Mouse (Mus musculus) lung, postnatal 25 days (tissue): ENCODE measurements around the gene Fmo9.

Source experiments
- DNase-seq: peaks from one replicate; pipeline ENCODE4 v3.0.0; 2022; ENCODE audit warnings: low spot score

The Fmo9 gene

DNA sequence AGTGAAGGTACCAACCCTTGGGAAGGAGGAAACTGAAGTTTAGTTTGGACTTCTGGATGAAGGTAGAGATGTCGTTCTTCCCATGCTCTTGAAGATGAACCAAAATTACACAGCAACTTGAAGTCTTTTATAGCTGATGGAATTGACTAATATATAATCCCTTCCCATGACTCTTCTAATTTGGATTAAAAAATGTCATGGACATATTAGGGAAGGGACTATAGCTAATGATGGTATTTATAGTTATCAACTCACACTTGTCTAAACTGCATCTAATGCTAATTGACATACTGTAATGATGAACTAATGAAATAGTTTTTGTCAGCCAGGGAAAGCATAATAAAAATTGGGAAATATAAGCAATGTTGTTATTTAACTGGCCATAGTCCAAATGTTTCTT lies at the start of gene Fmo9:
TSS of gene Fmo9 (minus strand) at position 101 of the 400 bp plus-strand sequence.
- DNase-seq: no peak

DNA sequence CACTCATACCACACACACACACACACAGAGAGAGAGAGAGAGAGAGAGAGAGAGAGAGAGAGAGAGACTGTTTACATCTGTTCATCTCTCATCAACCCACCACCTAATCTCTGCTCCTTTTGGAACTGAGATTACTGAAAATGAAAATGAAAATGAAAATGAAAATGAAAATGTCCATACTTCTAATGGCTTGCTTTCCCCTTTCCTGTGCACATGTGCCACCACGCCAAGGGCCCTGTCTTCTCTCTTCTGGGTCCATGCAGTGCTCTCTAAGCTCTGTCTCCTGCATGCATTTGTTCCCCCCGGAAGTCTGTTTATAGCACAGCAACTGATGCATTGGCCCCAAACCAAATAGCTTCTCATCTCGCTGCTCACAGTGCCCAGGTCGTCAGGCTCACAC lies 49.2 kb upstream of the Fmo9 start:
- DNase-seq: no peak

DNA sequence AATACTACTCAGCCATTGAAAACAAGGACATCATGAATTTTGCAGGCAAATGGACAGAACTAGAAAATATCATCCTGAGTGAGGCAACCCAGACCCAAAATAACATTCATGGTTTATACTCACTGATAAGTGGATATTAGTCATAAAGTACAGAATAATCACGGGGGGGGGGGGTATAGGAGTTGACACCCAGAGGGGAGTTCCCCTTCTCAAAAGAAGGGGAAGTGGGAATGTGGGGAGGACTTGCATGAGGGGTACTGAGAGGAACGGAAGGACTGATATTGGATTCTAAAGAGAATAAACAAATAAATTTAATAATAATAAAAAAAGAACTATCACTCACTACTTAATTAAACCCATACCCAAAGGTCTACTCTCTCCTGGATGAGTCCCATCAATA lies 48.6 kb upstream of the Fmo9 start:
- DNase-seq: no peak

DNA sequence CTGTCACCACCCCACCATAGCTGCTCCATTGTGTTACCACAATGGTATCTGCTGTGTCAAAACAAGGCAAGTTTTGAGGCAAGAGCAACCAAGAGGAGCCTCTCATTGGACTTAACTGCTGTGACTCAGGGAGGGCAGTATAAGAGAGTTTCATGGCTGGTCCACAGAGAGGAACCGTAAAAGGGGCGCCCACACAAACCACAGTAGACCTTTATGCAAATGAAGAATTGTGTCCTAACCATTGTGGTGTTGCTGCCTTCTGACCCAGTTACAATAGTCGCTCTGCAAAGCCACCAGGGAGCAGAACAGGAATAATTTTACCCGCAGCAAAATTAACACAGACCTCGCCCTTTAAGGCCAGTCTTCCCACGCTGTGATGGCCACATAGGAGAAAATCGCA lies 29.2 kb upstream of the Fmo9 start:
- DNase-seq: peak; percentile 4

DNA sequence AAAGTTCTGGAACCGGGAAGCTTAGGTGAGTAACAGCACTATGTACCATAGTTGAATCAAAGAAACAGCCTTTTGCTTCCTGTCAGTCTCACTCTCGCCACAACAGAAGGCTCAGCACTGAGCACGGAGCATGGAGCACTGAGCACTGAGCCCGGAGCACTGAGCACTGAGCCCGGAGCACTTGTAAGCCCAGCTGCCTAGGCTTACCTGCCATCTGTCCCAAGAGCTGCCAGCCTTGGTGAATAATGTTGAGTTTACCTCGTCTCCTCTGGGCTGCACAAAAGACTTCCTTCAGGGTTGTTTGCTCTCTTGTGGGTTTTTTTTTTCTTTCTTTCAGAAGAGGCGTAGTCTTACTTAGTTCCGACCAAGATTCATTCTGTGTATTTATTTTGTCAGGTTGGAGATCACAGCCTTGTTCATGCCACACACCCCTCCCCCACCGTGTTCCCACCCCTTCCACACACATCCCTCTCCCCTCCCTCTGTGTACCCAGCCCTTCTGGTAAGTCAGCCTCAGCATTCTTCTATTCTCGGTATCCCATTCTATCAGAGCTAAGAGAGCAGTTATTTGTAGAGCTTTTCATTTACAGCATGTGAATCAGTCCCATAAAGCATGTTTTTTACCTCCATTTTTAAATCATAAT lies 20.7 kb upstream of the Fmo9 start:
- no peak for DNase-seq

DNA sequence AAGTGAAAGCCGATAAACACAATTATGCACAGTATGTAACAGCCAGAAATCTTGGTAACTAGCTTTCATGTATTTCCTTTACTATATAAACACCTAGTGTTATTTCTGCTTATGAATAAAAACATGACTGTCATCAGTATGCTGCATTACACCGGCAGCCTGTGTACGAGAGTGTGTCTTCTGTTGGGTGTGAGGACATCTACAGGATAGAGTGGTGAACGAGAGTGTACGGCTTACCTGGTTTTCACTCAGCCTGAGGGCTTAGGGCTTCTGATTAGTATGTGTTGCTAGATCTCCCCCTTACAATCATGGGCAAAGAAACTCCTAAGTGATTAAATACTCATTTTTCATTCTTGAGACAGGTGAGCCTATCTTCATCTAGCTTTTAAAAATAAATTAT lies 12.4 kb downstream of the Fmo9 start:
- no peak for DNase-seq

DNA sequence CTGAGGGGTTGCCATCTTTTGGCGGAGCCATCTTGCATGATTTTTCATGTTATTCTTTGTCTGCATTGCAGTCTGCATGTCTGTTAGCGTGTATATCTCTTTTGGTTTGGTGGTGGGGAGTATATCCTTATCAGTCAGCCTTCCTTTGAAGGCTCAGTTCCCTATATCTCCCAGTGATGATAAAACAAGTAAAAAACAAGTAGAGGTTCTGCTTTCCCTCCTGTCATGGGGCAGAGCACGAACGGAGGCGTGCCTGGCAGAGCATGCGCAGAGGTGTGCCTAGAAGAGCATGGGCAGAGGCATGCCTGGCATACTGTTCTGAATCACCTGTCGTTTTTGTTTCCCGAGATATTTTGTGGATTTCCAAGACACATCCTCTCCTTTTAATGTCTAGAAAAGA lies 20.8 kb downstream of the Fmo9 start:
- no peak for DNase-seq

DNA sequence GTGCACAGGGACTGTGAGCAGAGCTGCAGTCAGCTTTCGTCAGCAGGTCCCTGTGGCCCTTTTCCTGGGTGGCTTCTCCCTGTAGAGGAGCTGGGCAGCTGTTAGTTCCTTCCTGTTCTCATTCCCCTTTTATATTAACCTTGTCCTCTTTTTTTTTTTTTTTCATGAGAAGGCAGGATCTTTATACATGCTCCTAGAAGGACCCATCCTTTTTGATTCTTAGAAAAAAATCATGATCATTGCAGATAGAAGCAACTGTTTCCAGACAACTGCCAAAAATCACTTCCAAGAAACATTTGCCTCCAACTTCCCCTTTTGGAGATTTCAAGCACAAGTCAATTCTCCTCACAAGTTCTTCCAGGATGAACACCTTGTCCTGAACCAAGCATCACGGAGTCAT lies 34.1 kb downstream of the Fmo9 start, which contains the start of gene Gm4847:
TSS of gene Gm4847 (minus strand) at position 101 of the 400 bp plus-strand sequence.
- no peak for DNase-seq
